Mouse (Mus musculus) telencephalon, adult 2 months (tissue): ENCODE measurements around the gene Lrig1.

Experiments used
- DNase-seq: peaks from one replicate; pipeline ENCODE4 v3.0.0-alpha.2; 2011; ENCODE audit warnings: low read depth, low spot score

The Lrig1 gene

GRCm38 (mm10) chr6:94700067-94700491 lies at the start of gene Lrig1:
Gene Lrig1, minus strand, starts transcription at chr6:94700158.
- peak; percentile 97 for DNase-seq

DNA sequence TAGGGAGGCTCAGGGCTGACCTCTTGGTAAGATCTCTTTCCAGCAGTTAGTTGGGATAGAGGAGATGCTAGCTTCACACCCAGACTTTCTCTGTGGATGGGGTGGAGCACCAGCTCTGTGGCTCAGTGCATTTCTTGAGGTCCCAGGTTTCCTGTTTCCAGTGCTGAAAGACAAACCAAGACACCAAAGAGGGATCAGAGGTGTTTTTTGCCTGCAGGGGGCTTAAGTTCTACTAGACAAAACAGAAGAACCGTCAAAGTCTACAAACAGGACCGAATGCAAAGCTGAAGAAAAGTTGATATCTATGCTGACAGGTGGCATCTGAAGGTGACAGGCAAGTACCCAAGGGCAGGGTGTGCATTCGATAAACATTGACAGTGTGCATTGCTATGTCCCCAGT lies 49.7 kb upstream of the Lrig1 start:
- DNase-seq = no peak

DNA sequence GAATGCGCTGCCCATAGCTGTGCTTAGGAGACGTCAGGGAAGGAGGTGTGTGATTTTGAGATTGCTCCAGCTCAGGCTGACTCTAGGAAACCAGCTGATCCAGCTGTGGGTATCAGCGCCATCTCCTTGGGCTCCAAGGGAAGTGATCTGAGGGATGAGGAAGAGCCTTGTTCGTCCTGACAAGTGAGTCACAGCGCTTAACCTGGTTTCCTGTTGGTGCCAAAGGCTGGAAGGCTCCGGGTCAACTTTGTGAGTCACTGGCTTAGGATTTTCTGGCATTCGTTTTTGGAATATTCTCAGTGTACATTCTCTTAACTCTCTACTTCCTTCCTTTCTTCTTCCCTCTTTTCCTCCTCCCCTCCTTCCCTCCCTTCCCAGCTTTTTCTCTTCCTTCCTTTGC lies 48.4 kb upstream of the Lrig1 start:
- DNase-seq = no peak

DNA sequence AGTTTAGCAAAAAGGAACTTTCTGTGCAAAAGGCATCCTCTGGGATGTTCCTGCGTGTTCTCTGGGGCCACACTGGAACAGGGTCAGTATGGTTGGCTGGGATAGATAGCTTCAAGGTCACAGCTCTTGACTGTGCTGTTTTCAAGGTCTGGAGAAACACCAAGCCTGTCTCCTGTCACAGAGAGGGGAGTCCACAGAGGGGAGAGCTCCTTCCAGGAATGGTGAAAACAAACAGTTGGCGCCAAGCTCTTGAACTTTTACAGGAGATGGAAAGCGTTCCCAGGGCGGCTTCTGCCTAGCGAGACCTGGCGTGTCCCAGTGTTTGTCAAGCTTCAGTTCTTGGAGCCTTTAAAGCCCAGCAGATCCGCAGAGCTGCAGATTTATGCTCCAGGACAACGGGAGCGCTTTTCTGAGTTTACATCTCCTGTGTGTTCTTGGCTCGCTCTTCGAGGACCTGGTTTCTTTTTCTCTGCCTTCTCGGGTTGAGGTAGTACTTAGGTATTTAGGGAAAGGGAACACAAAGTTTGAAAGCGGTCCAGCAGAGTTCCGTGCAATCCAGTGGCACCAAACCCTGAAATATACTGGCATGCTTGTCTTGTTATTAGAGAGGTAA lies 40.3 kb upstream of the Lrig1 start:
- no peak for DNase-seq

- no peak for DNase-seq
Measured at GRCm38 (mm10) chr6:94738647-94739046, 38.7 kb upstream of the Lrig1 start.

DNA sequence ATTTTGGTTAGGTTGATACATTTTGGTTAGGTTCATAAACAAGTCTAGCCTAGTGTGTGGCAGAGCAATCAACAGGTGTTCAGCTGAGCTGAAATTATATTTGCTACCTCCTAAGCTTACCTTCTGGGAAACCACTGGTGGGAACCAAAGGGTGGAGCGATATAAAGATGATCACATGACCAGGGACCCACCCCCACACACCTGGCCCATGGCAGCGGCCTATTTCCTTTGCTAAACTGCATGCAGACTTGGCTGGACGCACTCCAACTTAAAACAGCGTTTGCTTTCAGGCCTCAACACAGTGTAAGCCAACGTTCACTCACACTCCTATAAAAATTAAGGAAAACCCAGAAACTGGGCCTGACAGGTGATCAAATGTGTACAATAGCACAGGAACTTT lies 33.9 kb upstream of the Lrig1 start:
- no peak for DNase-seq

- DNase-seq = no peak
Measured at GRCm38 (mm10) chr6:94729847-94730246, 29.9 kb upstream of the Lrig1 start.

DNA sequence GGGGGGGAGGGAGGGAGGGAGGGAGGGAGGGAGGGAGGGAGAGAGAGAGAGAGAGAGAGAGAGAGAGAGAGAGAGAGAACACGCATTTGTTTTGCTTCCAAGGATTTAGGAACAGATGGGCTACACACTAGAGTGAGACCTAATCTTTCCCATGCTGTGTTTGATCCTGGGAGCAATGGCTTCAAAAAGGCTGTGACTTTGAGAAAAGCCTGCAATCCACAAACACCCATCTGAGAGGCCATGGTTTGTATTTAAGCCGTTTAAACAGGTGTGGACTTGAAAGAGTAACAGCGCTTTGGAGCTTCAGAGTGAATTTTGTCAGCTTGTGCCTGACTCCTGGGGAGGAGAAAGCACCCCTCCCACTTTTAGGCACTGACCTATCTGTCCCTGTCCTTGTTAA lies 29.2 kb upstream of the Lrig1 start:
- no peak for DNase-seq

GRCm38 (mm10) chr6:94724612-94725011 lies 24.7 kb upstream of the Lrig1 start:
- DNase-seq = no peak

GRCm38 (mm10) chr6:94718607-94719346 lies 18.8 kb upstream of the Lrig1 start:
- DNase-seq = no peak

DNA sequence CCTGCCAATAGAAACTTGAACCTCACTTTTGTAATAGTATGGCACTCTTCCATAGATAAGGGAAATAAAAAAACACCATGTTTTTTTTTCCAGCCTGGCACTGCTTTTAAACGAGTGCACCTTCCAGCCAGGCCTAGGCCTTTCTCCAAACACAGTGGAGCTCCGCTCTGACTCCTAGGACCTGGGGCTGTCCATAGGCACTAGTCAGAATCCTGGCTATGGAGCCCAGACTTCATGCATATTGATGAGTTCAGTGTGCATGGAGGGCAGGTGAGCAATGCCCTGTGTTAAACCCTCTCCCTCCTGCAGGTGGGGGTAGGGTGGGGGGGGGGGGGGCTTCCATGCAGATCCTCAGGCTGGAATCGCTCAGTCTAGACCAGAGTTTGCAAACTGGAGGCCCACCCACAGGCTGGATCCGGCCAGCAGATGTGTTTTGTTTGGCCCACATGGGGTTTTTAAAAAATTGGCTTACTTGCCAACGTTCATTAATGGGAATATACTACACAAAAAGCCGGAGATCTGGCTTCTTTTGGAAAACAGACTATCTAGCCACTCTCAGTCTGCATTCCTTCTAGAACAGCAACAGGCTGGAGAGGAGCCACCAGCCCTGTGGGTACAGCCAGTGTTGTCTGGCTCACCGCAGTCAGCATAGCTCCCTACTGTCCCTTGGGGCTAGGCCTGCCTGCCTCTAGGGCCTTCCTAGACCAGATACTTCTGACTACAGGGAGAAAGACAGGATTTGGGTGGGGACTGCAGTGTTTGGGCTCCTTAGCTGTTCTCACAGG lies 17.9 kb upstream of the Lrig1 start:
- DNase-seq = no peak

- no peak for DNase-seq
Measured at GRCm38 (mm10) chr6:94715645-94715940, 15.6 kb upstream of the Lrig1 start.

DNA sequence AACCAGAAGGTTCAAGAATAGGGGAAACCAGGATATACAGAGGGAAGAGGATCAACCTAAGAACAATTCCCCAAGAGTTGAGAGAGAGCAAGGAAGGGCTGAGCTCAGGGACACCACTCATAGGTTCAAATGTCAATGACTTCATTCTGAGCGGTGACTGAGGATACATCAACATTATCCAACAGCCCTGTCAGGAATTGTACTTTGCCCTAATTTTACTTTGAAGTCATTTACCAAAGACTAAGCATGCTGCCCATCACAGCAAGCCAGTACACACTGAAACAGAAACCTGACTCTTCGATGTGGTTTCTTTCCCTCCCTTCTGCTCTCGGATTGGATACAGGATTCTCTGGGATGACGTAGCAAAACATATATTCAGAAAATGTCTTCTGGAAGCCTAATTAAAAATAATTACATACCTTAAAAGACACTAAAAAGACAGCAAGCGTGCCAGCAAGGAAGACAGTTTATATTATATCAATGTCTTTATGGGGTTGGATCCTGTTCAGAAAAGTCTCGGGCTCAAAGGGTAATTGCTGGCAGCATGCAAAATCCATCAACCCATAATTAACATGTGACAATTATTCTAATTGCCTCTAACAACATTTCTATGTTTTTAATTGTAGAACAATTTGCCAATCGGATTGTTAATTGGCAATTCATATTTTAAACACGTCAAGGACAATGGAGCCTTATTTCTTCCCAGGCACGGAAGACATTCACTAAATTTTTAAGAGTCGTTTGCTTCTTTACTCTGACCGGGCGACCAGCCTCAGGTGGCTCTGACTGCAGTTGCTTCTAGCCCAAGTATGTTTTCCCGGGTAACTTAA lies 15.1 kb upstream of the Lrig1 start:
- no peak for DNase-seq

DNA sequence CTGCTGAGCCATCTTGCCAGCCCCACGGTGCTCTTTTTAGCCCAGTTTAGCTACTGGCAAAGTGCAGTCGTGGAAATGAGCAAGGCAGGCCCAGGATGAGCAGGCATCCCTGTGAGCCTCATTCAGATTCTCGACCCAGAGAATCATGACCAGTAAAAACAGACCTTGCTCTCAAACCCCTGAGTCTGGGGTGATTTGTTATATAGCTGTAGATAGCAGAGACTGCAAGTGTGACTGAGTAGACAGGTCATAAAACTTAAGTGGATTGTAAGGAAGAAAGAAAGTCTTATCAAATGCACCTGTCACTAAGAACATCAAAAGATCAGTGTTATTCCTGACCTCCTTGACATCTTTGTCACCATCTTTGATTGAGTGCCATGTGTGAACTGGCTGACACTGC lies 9.9 kb upstream of the Lrig1 start:
- no peak for DNase-seq

- no peak for DNase-seq
Measured at GRCm38 (mm10) chr6:94709150-94709549, 9.2 kb upstream of the Lrig1 start.

DNA sequence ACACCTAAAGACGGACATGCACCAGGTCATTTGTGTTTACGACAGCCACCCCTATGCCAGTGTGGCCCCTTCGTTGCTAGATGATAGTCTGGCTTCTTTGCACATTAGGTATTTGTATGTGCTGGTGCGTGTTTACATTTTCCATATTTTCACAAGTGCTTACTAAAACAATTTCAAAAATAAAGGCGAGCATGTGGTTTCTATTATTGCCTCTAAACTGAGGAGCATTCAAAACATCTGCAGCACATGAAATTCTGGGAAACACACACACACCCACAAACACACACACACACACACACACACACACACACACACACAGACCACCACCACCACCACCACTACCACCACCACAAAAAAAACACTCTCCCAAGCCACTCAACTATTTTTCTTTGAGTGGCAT lies 7.3 kb upstream of the Lrig1 start:
- DNase-seq = no peak

- no peak for DNase-seq
Measured at GRCm38 (mm10) chr6:94705931-94706330, 6.0 kb upstream of the Lrig1 start.

DNA sequence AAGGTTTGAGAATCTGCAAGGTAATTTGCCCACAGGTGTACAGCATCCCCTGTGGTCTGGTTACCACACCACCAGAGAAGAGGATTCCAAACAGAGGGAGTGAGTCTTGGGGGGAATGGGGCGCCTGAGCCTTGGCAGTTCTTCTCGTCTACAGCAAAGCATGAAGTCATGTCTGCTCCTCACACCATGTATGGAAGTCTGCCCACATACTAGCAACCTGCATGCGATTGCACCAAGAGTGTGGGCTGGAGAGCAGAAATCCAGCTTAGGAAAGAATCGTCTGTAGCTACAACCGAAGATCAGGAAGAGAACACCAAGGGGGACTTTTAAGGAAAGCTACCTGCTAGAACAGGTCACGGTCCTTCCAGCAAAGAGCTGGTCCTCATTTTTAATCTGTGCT lies 3.0 kb upstream of the Lrig1 start:
- no peak for DNase-seq

GRCm38 (mm10) chr6:94701071-94701470 lies 1.1 kb upstream of the Lrig1 start:
- DNase-seq = no peak

GRCm38 (mm10) chr6:94700612-94701011 lies 654 bp upstream of the Lrig1 start:
- DNase-seq = no peak

- DNase-seq = no peak
Measured at GRCm38 (mm10) chr6:94699173-94699987, 578 bp downstream of the Lrig1 start.
